Mouse (Mus musculus): ENCODE measurements at regions not wholly inside any gene's neighbourhood (a gene's known extent, or its start where the extent isn't known, plus 50 kb on each side); places are given as distances from the start of the nearest gene placed in this dataset.
A peak's percentile ranks its signal among the peaks of the same experiment; 100 is the strongest.

GRCm38 (mm10) chr1:153962161-153962720 is 62.2 kb upstream of the Teddm2 start:
- DNase-seq (ENCODE audit: extremely low spot score) = no peak

- no peak for DNase-seq (ENCODE audit: extremely low spot score)
These were observed 63.8 kb upstream of the Teddm2 start for GRCm38 (mm10) chr1:153963744-153964342.

- no peak for DNase-seq (ENCODE audit: extremely low spot score)
These were observed 69.4 kb upstream of the Teddm2 start for GRCm38 (mm10) chr1:153969401-153969800.

GRCm38 (mm10) chr1:153974300-153974699 is 74.3 kb upstream of the Teddm2 start:
- no peak for DNase-seq (ENCODE audit: extremely low spot score)

- DNase-seq (ENCODE audit: extremely low spot score) = peak; percentile 17
These were observed 78.1 kb upstream of the Teddm2 start for GRCm38 (mm10) chr1:153977963-153978726.

GRCm38 (mm10) chr1:153980886-153981285 is 80.9 kb upstream of the Teddm2 start:
- DNase-seq (ENCODE audit: extremely low spot score) = no peak

GRCm38 (mm10) chr1:153985595-153985994 is 85.6 kb upstream of the Teddm2 start:
- DNase-seq (ENCODE audit: extremely low spot score) = no peak

- DNase-seq (ENCODE audit: extremely low spot score) = no peak
These were observed 86.6 kb upstream of the Teddm2 start for GRCm38 (mm10) chr1:153986632-153987031.

GRCm38 (mm10) chr1:153988297-153988696 is 88.3 kb upstream of the Teddm2 start:
- DNase-seq (ENCODE audit: extremely low spot score) = no peak

GRCm38 (mm10) chr1:153990651-153991435 is 90.8 kb upstream of the Teddm2 start:
- no peak for DNase-seq (ENCODE audit: extremely low spot score)

- DNase-seq (ENCODE audit: extremely low spot score) = no peak
These were observed 92.4 kb upstream of the Teddm2 start for GRCm38 (mm10) chr1:153992466-153992865.

GRCm38 (mm10) chr1:153994871-153995270 is 94.8 kb upstream of the Teddm2 start:
- no peak for DNase-seq (ENCODE audit: extremely low spot score)

- DNase-seq (ENCODE audit: extremely low spot score) = no peak
These were observed 97.5 kb upstream of the Teddm2 start for GRCm38 (mm10) chr1:153997201-153998181.

GRCm38 (mm10) chr1:153999776-154000175 is 99.7 kb upstream of the Teddm2 start:
- no peak for DNase-seq (ENCODE audit: extremely low spot score)

GRCm38 (mm10) chr1:154003669-154004068 is 103.6 kb upstream of the Teddm2 start:
- DNase-seq (ENCODE audit: extremely low spot score) = no peak

- no peak for DNase-seq (ENCODE audit: extremely low spot score)
These were observed 104.6 kb upstream of the Teddm2 start for GRCm38 (mm10) chr1:154004647-154005046.

- no peak for DNase-seq (ENCODE audit: extremely low spot score)
These were observed 106.0 kb upstream of the Teddm2 start for GRCm38 (mm10) chr1:154006055-154006454.

- DNase-seq (ENCODE audit: extremely low spot score) = no peak
These were observed 107.4 kb upstream of the Teddm2 start for GRCm38 (mm10) chr1:154007440-154007839.

GRCm38 (mm10) chr1:154008593-154009310 is 108.7 kb upstream of the Teddm2 start:
- no peak for DNase-seq (ENCODE audit: extremely low spot score)

- no peak for DNase-seq (ENCODE audit: extremely low spot score)
These were observed 110.7 kb upstream of the Teddm2 start for GRCm38 (mm10) chr1:154010681-154011080.
